Mouse (Mus musculus): ENCODE results near the gene Dapk2.
A peak's percentile ranks its signal among the peaks of the same experiment; 100 is the strongest.
"Not testable (repeated sequence)": the region's sequence is repeated elsewhere in the genome, so short reads cannot be mapped to it uniquely, and the experiment has no call there.

Dapk2 gene

DNA sequence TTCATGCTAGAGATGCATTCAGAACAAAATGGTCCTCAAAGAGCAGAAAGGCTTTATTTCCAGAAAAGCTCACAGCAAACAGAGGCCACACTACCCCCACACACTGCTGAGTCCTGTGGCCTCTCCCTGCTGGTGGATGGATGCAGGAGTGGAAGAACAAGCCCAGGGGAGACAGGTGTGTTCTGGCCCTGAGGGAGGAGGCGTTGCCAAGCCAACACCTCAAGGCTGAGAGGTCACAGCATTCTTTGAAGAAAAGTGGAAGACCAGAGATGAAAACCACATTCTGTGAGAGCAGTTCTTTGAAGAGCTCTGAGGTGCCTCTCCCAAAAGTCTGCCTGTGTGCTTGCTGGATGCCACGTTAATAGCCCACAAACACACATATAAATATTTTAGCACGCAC, 116.6 kb downstream of the Dapk2 start:
- DNase-seq (ENCODE audit: extremely low spot score, low spot score) = no peak

DNA sequence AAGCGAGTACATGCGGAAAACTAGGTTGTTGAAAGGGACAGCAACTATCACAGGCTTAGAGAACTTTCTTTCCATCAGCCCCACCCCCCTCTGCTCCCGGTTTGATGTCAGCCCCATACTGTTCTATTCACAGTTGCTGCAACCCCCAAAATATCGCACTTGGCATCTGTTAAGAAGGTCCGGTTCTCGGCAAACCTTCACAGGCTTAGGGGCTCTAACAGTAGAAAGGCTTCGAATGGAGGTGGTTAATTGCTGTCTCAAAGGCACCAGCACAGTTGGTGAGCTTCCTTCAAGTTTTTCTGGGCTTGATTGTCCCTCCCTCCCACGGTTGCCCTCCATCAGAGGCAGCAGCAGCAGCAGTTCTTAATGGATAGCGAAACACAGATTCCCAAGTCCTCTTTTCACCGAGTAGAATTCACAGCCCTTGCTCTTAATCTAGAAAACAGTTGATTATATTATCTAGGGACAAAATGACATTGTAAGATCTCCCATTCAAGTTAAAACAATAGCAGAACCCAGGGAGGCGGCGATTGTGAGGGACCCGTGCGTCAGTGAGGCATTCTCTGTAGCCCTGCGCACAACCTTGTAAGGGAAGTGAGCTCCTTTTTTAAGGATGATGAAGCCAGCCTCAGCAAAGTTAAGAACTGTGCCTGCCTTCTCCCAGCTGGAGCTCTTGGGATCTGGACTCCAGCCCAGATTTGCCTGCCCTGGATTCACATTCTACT, 117.4 kb downstream of the Dapk2 start:
- peak; percentile 28 for DNase-seq (ENCODE audit: extremely low spot score, low spot score)

DNA sequence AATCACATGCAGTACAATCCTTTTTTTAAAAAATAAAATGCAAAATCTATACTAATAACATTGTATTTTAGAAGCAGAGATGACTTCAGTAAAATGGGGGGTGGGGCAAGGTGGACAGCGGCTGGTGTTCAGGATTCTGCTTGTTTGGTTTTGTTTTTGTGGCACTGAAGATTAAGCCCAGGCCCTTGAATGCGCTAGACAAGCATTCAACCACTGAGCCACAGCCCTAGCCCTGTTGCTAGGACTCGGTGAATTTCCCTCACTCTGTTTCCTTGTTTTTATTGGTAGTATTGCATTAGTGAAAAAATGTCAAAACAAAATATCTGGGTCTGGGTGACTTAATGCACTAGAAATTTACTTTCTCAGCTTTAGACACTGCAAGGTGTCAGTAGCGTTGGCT, 118.0 kb downstream of the Dapk2 start:
- no peak for DNase-seq (ENCODE audit: extremely low spot score, low spot score)

DNA sequence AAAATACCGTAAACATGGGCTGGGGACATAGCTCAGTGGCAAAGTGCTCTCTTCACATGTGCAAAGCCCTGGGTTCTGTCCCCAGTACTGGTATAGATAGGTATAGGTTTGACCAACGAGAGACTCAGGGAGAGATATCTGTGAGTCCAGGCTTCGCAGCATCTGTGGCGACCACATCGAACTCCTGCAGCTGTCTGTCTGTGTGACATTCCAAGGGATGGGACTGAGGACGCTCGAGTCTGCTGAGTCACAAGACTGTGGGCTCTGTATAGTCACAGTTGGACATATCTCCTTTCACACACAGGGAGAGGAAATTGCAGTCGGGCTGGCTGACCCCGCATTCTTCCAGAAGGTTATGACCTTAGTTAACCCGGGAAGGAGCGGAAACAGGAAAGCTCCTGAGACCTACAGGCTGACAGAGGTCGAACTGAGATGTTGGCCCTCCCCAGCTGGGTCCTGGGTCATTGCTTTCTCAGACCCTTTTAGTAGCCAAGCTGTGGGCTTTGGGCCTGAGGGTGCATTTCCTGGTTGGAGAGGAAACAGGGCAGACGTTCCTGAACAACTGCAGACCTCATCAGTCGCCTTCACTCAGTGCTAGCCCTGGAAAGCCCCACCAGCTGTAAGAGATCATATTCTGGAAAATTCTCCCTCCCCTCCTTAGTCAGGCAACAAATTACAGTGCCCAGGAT, 118.8 kb downstream of the Dapk2 start:
- DNase-seq (ENCODE audit: extremely low spot score, low spot score) = peak; percentile 66

DNA sequence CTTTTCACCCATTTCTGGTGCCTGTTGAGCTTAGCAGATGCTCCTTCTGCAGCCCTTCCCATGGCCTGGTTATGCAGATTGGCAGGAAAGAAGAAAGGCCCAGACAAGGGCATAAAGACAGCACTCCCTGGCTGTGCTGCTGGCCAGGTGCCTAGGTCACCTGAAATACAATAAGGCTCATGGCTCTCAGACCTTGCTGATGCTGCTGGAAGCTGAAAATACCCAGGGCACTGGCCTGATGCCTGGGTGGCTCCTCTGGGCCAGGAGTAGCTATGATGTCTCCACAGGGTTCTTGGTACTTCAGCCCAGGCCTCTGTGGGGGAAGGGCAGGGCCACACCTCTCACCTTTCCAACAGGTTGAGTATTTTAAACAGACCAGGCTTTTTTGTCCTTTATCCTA, 121.6 kb downstream of the Dapk2 start:
- DNase-seq (ENCODE audit: extremely low spot score, low spot score) = no peak

DNA sequence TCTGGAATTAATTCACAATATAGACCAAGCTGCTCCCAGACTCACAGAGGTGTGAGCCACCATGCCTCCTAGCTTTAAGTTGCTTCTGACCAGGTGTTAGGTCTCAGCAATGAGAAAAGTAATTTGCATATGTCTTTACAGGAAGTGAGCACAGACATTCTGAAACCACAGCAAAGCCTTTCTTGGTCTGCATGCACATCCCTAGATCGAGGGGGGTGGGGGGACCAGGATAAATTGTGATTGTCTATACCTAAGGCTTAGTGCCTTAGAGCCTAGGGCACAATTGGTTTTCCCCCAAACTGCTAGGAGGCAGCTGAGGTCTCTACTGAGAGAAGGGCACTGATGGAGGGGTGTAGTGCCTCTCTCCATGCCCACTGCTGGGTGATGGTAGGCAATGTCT, 122.5 kb downstream of the Dapk2 start:
- DNase-seq (ENCODE audit: extremely low spot score, low spot score) = no peak

DNA sequence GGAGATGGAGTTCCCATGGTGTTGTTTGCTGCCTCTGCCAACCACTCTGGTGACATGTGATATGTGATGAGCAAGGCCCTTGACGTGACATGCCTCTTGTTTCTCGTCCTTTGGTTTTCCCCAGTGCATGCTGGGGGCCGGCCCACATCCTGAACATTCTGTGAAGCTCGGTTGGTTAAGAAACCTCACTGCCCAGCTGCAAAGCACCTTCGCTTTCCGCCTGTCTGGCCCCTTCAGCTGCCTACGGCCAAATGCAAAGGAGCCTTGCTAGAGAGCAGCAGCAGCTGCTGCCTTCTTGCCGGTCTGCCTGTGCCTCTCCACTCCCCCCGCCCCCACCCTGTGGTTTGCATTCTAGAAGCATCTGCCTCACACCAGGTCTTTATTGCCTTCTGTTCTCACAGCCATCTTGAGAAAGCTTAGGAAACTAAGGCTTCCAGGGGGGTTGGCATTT, 123.5 kb downstream of the Dapk2 start:
- DNase-seq (ENCODE audit: extremely low spot score, low spot score) = no peak

DNA sequence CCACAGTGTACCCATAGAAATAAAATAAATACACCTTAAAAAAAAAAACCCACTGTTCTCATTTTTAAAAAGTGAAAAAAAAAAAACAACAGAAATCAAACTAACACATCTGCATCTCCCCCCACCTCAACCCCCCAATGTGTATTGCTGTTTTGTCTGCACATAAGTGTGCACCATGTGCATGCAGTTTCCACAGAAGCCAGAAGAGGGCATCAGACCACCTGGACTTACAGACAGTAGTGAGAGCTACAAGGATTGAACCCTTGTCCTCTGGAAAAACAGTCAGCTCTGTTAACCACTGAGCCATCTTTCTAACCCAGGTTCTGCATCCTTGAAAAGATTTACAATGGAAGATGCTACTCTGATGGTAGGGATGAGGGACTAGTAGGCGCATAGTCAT, 124.6 kb downstream of the Dapk2 start:
- DNase-seq (ENCODE audit: extremely low spot score, low spot score) = no peak

DNA sequence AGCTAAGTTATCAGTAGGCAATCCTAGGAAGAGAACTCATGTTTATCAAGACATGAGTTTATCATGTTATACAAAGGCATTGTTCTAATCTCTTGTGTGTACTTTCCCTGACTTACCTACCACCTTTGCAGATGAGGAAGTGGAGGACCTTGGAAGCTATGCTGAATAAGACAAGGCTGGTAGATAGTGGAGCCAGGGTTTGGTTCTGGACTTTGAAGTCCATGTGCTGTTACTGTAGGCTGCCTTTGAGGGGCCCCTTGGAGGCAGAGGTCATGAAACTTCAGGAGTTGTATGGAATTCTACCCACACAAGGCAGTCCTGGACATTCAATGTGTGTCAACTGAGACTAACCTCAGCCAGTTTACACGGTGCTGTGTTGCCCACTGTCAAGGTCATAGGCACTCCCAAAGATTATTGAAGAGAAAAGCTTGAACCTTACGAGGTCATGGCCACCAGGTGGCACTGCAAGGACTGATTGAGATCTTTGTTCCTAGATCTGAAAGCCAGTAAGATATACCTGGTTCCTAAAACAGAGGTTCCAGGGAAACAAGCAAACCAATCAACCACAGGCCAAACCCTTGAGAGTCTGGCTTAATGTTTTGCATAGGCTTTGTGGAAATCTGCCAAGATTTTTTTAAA, 125.7 kb downstream of the Dapk2 start:
- DNase-seq (ENCODE audit: extremely low spot score, low spot score) = peak; percentile 65

DNA sequence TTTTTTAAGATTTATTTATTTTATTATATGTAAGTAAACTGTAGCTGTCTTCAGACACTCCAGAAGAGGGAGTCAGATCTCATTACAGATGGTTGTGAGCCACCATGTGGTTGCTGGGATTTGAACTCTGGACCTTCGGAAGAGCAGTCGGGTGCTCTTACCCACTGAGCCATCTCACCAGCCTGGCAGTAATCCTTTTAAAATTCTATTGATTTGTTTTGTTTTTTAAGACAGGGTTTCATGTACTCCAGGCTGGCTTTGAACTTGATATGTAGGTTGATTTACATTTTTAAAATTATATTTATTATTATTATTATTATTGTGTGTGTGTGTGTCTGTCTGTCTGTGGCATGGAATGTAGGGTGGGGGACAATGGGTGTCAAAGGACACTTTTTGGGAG, 127.2 kb downstream of the Dapk2 start:
- not testable (repeated sequence) for DNase-seq (ENCODE audit: extremely low spot score, low spot score)

DNA sequence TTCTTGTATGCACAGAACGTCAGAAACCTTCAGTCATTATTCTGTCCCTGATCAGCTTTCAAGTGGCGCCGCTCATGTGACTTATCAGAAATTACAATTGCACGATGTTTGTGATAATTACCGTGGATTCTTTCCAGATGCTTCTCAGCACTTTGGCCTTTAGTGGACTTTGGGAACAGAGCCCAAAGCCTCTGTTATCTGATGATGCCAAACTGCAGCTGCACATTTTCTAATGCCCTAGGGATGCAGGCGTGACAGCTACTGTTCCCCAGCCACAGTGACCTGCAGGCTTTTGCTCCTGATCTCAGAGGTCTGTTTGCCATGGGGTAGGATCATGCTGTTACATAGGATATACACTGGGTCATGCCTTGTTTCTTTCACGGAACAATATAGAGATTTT, 127.9 kb downstream of the Dapk2 start:
- no peak for DNase-seq (ENCODE audit: extremely low spot score, low spot score)

DNA sequence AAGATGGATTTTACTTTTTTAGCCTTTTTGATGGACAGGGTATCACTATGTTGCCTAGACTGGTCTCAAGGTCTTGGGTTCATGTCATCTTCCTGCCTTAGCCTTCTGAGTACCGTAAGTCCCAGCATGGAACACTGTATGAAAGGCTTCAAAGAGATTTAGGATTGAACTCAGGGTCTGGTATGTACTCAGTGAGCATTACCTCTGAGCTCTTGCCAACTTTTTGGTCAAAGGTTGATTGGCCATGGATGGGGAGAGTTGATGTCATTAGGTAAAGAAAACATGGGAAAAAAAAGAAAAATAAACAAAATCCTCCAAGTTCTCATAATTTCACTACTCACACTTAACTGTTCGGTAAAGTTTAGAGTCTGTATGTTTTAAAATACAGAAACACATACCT, 132.7 kb downstream of the Dapk2 start:
- DNase-seq (ENCODE audit: extremely low spot score, low spot score) = no peak

DNA sequence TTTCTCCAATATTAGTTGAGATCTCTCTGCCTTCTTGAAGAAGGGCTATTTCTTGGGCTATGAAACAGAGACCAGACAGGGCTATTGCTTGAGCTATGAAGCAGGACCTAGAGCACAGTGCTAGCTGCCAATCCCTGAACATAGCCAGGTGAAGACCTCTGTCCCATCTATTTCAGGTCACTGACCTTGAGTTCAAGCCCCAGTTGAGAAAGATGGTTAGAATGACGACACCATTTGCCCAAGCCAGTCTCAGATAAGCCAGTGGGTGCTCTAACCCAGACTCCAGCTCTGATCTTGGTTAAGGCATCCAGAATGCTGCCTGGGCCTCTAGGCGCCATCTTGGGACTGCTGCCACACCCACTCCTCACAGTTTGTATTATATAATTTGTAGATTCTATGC, 135.3 kb downstream of the Dapk2 start:
- no peak for DNase-seq (ENCODE audit: extremely low spot score, low spot score)

DNA sequence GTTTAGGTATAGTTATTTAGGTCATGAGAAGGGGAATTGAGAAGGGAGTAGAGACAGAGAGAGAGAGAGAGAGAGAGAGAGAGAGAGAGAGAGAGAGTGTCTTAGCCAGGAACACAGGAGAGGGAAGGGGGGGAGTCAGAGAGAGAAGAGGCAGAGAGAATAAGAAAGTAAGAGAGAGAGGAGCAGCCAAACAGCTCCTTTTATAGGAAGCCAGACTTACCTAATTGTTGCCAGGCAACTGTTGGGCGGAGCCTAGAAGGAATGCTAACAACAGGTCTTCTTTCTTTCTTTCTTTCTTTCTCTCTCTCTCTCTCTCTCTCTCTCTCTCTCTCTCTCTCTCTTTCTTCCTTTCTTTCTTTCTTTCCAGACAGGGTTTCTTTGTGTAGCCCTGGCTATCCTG, 136.2 kb downstream of the Dapk2 start:
- DNase-seq (ENCODE audit: extremely low spot score, low spot score) = no peak

DNA sequence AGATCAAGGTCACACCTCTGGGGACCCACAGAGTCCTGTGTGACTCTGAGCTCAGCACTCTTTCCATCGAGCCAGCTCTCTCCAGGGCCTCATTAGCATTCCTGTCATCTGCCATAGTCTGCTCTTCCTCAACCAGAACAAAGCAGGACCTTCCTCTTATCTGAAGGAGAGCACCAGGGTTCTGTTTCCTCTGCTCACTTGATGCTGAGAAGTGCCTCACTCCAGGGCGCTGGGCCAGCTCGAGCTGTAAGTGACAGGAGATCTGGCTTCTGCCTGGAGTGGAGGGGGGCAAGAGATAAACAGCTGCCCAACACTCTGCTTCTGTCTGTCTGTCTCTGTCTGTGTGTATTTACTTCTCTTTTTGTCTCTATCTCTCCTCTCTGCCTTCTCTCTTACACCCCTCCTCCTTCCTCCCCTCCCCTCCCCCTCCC, 137.0 kb downstream of the Dapk2 start:
- no peak for DNase-seq (ENCODE audit: extremely low spot score, low spot score)

DNA sequence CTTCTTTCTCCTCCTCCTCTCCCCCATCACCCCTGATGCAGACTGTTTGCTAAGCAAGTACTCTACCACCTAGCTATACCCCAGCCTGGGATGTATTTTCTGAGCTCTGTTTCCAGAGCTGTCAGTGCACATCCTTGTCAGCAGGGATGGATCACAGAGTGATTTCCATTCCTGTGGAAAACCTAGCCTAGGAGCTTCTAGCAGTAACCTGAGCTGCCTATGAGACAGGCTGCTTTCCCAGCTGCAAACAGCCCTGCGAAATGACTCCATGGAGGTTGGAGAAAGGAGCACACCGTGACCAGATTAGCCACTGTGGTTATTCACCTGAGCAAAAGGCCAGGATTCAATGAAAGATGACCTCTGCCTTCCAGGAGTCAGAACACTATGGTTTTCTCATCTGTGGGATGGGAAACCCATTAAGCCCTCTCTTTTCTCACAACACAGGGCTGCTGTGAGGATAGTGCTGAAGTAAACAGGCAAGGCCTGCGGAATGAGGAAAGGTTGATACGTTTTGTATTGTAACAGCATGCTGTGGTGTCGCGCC, 137.6 kb downstream of the Dapk2 start:
- DNase-seq (ENCODE audit: extremely low spot score, low spot score) = no peak

DNA sequence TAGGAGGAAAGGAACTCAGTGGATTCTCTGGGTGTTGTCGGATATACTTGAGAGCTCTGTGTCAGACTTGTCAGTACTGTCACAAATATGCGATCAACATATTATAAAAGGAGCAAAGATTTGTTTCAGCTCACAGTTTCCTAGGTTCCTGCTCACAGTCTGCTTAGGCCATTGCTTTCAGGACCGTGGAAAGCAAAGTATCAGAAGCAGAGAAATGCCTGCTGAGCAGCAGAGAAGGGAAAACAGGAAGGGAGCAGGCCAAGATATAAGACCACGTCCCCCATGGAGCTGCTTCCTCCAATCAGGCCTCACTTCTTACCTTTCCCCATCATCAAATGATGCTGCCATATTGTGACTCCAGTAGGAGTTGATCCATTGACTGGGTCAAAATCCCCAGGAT, 140.8 kb downstream of the Dapk2 start:
- DNase-seq (ENCODE audit: extremely low spot score, low spot score) = no peak

DNA sequence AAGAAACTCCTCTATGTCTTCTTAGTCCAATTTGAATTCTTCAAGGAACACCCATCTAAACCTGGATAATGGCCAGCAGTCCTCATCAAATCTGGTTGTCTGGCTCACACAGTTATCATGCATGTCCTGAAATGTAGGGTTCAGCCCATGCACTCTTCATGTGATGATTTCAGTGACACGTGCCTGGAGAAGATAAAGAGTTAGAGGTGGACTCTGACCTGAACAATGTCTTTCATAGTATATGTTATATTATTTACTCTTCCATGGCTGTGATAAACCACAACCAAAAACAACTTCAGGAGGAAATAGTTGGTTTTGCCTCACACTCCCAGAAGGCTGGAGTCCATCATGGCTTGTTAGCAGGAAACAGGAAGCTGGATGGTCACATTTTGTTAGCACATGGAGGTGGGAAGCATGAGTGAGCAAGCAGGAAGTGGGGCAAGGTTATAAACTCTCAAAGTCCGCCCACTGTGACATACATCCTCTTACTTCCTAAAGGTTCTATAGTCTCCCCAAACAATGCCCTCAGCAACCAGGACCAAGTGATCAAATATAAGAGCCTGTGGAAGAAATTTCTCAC, 142.5 kb downstream of the Dapk2 start:
- no peak for DNase-seq (ENCODE audit: extremely low spot score, low spot score)

DNA sequence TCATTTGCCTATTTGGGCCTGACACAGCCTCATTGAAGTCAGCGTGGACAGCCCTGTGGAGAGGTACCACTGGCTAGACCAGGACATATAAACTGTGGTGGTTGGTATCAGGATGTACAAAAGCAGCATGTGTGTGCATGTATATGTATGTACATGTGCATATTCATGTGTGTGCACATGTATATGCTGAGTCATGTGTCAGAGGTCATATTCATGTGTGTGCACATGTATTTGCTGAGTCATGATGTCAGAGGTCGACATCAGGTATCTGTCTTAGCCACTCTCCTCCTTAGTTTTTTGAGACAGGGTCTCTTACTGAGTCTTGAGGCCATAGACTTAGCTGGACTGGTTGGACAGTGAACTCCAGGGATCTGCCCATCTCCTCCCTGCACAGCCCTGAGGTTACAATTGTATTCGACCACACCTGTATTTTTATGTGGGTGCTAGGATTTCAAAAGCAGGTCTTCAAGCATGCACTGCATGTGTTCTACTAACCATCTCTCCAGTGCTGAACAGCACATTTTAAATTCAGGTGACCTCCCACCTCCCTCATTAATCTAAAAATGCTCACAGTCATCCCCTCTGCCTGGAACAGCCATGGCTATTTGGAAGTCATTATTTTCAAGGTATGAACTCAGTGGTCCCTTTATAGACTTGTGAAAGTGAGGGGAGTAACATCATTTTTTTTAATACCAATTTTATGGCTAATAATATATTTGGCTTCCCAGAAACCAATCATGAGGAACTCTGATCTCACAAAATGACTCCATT, 146.5 kb downstream of the Dapk2 start:
- DNase-seq (ENCODE audit: extremely low spot score, low spot score) = no peak

DNA sequence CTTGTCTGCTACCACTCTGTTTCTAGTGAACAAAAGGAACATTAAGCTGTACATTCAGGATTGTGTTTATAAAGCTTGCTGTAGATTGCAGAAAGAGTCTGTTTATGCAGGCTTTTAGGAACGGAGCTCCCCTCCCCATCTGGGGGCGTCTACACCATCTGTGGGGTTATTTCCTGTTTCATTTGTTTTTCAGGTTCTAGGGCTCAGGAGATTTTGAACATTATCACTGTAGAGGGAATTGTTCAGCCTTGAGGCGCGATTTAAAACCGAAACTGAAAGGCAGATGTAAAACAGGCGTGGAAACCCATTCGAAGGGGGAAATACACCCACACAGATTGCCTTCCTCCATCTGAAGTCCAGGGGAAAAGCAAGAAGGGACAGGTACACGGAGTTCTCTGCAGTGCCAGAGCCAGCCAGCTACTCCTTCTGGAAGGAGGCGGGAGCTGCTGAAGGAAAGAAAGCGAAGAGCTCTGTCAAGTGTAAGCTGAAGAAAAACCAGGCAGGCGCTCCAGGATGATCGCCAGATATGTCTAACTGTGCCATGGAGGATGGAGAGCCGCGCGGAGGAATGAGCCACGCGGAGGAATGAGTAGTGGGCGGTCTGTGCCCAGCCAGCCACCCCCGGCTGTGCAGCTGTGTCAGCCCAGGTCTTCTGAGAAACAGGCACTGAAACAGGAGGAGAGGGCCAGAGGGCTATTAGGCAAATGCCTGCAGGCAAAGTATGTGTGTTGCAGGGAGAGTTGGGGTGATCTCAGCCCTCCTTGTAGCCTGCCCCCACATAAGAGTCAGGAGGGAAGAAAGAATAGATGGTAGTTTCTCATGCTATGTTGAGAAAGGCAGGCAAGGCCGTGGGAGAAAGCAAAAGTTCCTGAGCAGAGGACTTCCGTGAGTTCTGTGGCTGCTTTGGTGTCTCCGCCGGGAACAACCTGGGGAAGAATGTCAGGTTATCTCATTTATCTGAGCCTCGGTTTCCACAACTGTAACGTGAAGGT, 147.4 kb downstream of the Dapk2 start:
- no peak for DNase-seq (ENCODE audit: extremely low spot score, low spot score)
